Mouse (Mus musculus) 416B (cell line): ENCODE data around the gene A830031A19Rik.

ENCODE experiments used
- DNase-seq: peaks from one replicate; pipeline ENCODE4 v3.0.0; 2011; ENCODE audit warnings: low read depth

The A830031A19Rik gene

GRCm38 (mm10) chr11:24095656-24096353 is 21.0 kb upstream of the A830031A19Rik start:
- no peak for DNase-seq

GRCm38 (mm10) chr11:24095236-24095635 is 20.4 kb upstream of the A830031A19Rik start:
- DNase-seq: no peak

GRCm38 (mm10) chr11:24094086-24094487 is 19.2 kb upstream of the A830031A19Rik start:
- no peak for DNase-seq

- DNase-seq: no peak
Measured at GRCm38 (mm10) chr11:24092618-24093017, 17.8 kb upstream of the A830031A19Rik start.

- DNase-seq: no peak
Measured at GRCm38 (mm10) chr11:24091393-24092080, 16.7 kb upstream of the A830031A19Rik start.

GRCm38 (mm10) chr11:24090443-24090842 is 15.6 kb upstream of the A830031A19Rik start:
- DNase-seq: no peak

- peak; percentile 3 for DNase-seq
Measured at GRCm38 (mm10) chr11:24087069-24087468, 12.2 kb upstream of the A830031A19Rik start.

GRCm38 (mm10) chr11:24085986-24086385 is 11.1 kb upstream of the A830031A19Rik start:
- no peak for DNase-seq

GRCm38 (mm10) chr11:24084590-24084989 is 9.7 kb upstream of the A830031A19Rik start:
- no peak for DNase-seq

- no peak for DNase-seq
Measured at GRCm38 (mm10) chr11:24084077-24084476, 9.2 kb upstream of the A830031A19Rik start.

- DNase-seq: no peak
Measured at GRCm38 (mm10) chr11:24083423-24083822, 8.6 kb upstream of the A830031A19Rik start.

GRCm38 (mm10) chr11:24083076-24083405 is 8.2 kb upstream of the A830031A19Rik start:
- no peak for DNase-seq

GRCm38 (mm10) chr11:24082385-24083075 is 7.7 kb upstream of the A830031A19Rik start:
- DNase-seq: no peak

- no peak for DNase-seq
Measured at GRCm38 (mm10) chr11:24081687-24082384, 7.0 kb upstream of the A830031A19Rik start.

- DNase-seq: no peak
Measured at GRCm38 (mm10) chr11:24081016-24081686, 6.3 kb upstream of the A830031A19Rik start.

GRCm38 (mm10) chr11:24080541-24080940 is 5.7 kb upstream of the A830031A19Rik start:
- no peak for DNase-seq

- DNase-seq: no peak
Measured at GRCm38 (mm10) chr11:24079392-24080391, 4.8 kb upstream of the A830031A19Rik start.

- DNase-seq: no peak
Measured at GRCm38 (mm10) chr11:24078706-24079316, 4.0 kb upstream of the A830031A19Rik start.

GRCm38 (mm10) chr11:24077795-24078705 is 3.2 kb upstream of the A830031A19Rik start, which contains the start of gene Bcl11a:
Bcl11a (plus strand) TSS chr11:24078056.
- DNase-seq: no peak
